Comparison of ENCODE assay signal across 11 mouse cellular contexts in the genomic region with DNA sequence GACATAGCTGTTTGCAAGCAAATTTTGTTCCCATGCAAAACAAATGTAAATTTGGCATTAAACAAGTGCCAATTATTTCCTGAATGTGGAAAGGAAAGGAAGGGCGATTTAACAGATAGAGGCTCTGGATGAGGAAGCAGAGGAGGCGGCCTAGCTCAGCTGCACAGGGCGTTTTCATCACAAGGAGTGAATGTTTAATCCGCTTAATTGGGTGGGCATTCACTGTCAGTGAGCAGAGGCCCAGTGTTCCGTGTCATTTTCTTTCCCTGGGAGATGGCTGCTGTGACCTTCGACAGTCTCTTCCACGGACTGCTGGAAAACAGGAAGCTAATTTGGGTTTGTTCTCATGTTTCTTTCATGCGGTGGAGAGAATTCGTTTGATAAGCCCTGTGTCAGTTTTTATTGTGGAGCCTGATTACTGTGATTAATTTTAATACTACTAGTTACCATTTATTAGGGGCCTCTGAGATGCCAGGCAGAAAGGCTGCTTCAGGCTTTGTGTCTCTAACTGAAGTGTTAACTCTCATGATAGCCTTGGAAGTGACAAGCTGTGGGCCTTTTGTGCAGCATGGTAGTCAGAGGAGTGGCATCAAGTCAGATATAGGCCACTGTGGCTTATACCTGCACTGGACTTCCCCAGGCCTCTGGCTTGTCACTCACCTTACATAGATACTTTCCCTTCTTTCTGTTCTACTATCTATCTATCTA.
DNase-seq lines count a peak whose midpoint lies in the region; ATAC-seq lines count a peak whose summit lies in the region.
"Had no signal": no experiment of that assay in that cellular context is flagged by ENCODE, and none has a peak within 500 bp of the region (broad histone marks: within the 10 kb centered on the region; RNA-seq: fewer than 3 reads in every experiment).

No protein-coding gene starts in this region.

- ATAC-seq in hindbrain, embryonic 15.5 days (ENCODE audit: low FRiP score, low read depth): no peak
- ATAC-seq in frontal cortex, adult (ENCODE audit: low TSS enrichment): no peak
- ATAC-seq: CD4-positive, CD25-positive, alpha-beta regulatory T cell, adult 4 months had no signal

- no peak overlapping the region for H3K4me3 ChIP-seq in embryonic facial prominence, embryonic 10.5 days
- H3K4me3 ChIP-seq in hindbrain, embryonic 15.5 days: no peak overlapping the region
- H3K4me3 ChIP-seq: limb, embryonic 13.5 days had no signal

- no peaks in the 10 kb centered on the region for H3K27me3 ChIP-seq in embryonic facial prominence, embryonic 10.5 days (replicated peaks; ENCODE audit: low read depth, poor library complexity, severe bottlenecking)
- H3K27me3 ChIP-seq in hindbrain, embryonic 15.5 days: no peaks in the 10 kb centered on the region
- H3K27me3 ChIP-seq: limb, embryonic 13.5 days had no signal

- H3K27ac ChIP-seq in embryonic facial prominence, embryonic 10.5 days (replicated peaks): no peak overlapping the region
- peak overlapping the region; percentile 63 for H3K27ac ChIP-seq in hindbrain, embryonic 15.5 days (replicated peaks)
- H3K27ac ChIP-seq: limb, embryonic 13.5 days had no signal

- peak; percentile 16 for DNase-seq in Muller cell, postnatal 12 days (ENCODE audit: inconsistent ontology term)
- peak; percentile 10 for DNase-seq in embryonic facial prominence, embryonic 10.5 days (ENCODE audit: low spot score)
- DNase-seq in kidney, postnatal 4 days: peak; percentile 34 to 56
- no peak for DNase-seq in spleen, postnatal 14 days (ENCODE audit: low spot score in 2 of 2)
- DNase-seq in cerebellum, adult 8-10 months: no peak
- no peak for DNase-seq in ovary, postnatal 10 days (ENCODE audit: low spot score)
- DNase-seq: thymus, adult 18-20 months had no signal

- no peak overlapping the region for H3K4me2 ChIP-seq in hindbrain, embryonic 15.5 days
- H3K4me2 ChIP-seq: limb, embryonic 13.5 days had no signal

- no peaks in the 10 kb centered on the region for H3K9me3 ChIP-seq in embryonic facial prominence, embryonic 10.5 days
- H3K9me3 ChIP-seq in hindbrain, embryonic 15.5 days: no peaks in the 10 kb centered on the region
- H3K9me3 ChIP-seq: limb, embryonic 13.5 days had no signal

- no peak overlapping the region for H3K9ac ChIP-seq in hindbrain, embryonic 15.5 days
- H3K9ac ChIP-seq: limb, embryonic 13.5 days had no signal

- H3K36me3 ChIP-seq in embryonic facial prominence, embryonic 10.5 days (replicated peaks): no peaks in the 10 kb centered on the region
- no peaks in the 10 kb centered on the region for H3K36me3 ChIP-seq in hindbrain, embryonic 15.5 days
- H3K36me3 ChIP-seq: limb, embryonic 13.5 days had no signal

- 34% methylated on average over 9 of the region's 9 CpGs for WGBS in embryonic facial prominence, embryonic 10.5 days
- 16% methylated on average over 9 of the region's 9 CpGs for WGBS in hindbrain, embryonic 15.5 days

- H3K4me1 ChIP-seq in embryonic facial prominence, embryonic 10.5 days: peaks cover 7% of the 10 kb centered on the region
- H3K4me1 ChIP-seq in hindbrain, embryonic 15.5 days (replicated peaks): peaks cover 8% of the 10 kb centered on the region
- H3K4me1 ChIP-seq: limb, embryonic 13.5 days had no signal

Comparison
In these comparisons a context has a peak if more than half of its experiments do, and no peak if none do; other contexts are left out.
1. DNase-seq: peak in Muller cell, postnatal 12 days (single experiment), embryonic facial prominence, embryonic 10.5 days (single experiment) and kidney, postnatal 4 days (2 of 2); none in spleen, postnatal 14 days (0 of 2), cerebellum, adult 8-10 months (single experiment) and ovary, postnatal 10 days (single experiment).